Mouse (Mus musculus): ENCODE measurements at regions not wholly inside any gene's neighbourhood (a gene's known extent, or its start where the extent isn't known, plus 50 kb on each side); places are given as distances from the start of the nearest gene placed in this dataset.

DNA sequence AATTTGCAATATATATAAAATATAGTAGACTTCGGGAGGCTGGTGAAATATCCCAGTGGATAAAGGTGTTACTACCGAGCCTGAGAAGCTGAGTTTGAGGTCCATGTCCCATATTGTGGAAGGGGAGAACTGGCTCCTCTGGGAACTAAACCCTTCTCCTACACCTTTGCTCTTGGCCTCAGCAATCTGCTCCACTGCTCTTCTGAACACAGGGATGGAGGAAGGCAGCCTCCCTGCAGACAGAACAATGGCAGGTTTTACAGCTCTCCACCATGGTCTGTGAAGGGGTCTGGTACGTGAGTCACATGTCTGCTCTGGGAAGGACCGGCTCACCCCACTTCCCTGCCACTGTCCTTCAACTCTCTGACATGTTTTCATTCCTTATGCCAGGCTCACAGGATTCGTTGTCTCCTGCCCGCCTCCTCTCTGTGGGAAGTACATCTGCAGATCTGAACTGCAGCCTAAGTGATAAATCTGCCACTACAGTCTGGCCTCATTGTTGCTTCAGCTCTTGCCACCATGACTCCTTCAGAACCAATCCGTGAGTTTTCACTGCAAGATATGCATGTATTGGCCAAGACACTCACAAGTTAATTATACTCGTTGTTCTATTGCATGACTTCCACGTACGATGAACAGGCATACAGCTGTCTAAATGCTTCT lies 220.0 kb upstream of the Gm9767 start:
- DNase-seq (ENCODE audit: low spot score): no peak

DNA sequence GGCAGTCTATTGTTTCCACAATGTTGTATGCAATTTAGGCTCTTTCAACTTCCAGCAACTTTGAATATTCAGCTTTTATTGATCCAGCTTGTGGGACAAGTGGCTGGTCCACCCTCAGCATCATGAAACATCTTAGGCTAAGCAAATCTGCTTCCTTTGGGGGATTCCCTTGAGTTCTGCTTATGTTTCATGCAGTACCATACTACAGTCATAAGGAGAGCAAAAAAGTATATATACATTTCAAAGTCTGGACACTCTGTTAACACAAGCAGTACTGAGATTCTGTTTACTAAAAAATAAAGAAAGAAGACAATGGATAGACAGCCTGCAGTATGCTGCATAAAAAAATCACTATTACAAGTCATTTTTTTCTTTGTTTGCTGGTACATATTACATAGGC lies 233.7 kb upstream of the Gm9767 start:
- no peak for DNase-seq (ENCODE audit: low spot score)

DNA sequence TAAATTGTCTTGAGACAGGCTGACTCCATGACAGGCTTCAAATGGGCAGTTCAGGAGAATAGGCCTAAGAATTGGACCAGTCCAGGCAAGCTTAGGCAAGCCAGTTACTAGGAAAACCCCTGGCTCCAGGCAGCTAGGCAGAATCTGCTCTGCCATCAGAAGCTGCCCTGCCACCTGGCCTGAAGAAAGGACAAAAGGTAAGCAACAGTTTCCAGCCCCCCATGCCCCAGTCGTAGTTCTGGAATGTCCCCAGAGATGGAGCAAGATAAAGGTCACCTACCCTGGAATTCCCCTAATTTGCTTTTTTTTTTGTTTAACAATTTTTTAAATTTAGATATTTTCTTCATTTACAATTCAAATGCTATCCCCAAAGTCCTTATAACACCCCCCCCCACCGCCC lies 248.8 kb upstream of the Gm9767 start:
- DNase-seq (ENCODE audit: low spot score): no peak

- no peak for DNase-seq (ENCODE audit: low spot score)
Measured at GRCm38 (mm10) chr10:25804223-25804622, 268.2 kb upstream of the Smlr1 start.

GRCm38 (mm10) chr10:25801499-25801898 lies 265.4 kb upstream of the Smlr1 start:
- DNase-seq (ENCODE audit: low spot score): no peak

DNA sequence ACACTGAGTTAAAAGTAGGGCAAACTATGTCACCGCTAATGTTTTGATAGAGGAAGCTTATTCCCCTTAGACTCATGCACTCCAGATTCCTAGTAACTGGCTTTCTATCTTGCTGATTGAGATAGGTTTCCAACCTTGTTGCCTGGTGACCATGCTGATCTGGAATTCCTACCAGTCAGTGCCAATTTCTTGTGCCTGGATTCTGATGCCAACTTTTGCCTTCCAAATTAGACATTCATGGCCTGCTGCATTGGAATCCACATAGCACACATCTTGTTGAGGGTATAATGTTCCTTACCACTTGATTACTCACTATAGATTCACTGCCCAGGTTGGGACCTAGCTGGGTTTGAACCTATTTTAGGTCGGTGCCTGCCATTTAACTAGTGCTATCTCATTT lies 262.8 kb upstream of the Smlr1 start:
- no peak for DNase-seq (ENCODE audit: low spot score)

DNA sequence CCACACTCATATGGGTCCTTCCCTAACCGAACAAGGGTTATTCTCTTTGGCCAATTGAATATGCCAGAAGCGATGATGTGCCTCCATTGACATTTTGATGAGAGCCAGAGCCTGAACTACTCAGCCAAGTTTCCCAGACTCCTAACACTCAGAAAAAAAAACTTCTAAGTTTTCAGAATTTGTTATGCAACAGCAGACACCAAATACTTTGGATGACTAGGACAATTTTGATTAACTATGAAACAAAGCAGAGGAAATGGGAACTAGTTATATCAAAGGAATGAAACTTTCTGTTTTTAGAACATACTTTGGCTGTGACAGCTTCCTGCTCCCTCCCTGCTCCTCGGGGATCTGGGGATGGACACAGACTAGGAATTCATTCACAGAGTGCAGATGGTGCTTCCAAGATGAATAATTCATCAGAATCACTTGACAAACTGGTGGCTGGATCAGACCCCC lies 254.3 kb upstream of the Smlr1 start:
- DNase-seq (ENCODE audit: low spot score): peak; percentile 5

DNA sequence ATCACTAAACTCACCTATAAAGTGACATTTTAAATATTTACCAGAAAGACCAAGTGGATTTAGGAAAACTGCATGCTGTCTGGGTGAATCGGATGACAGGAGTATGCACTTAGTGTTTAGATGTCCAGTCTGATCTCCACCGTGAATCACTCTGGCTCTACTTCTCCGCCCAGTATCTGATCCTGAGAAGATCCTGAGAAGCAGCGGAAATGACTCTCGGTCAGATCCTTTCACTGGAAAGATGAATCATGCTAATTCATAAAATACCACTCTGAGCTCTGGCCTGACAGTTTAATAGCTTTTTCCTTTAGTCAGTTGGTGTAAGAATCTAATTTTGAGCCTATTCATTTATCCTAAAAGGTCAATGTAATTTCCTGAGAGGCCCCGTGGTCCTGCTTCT lies 252.6 kb upstream of the Smlr1 start:
- DNase-seq (ENCODE audit: low spot score): no peak

GRCm38 (mm10) chr10:25788004-25788403 lies 251.9 kb upstream of the Smlr1 start:
- no peak for DNase-seq (ENCODE audit: low spot score)

DNA sequence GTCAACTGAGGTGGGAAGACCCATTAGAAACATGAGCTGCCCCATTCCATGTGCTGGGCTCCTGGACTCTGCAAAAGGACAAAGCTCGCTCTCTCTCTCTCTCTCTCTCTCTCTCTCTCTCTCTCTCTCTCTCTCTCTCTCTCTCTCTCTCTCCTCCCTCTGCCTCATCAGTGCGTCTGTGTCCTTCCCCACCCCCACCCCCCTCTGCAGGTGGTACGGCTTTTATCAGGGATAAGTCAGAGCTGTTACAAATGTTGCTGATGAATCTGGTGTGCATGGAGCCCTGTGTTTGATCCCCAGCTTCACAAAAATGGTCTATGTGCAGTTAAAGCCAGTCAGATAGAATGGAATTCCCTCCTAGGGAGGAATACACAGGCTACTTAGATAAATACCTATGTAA lies 247.8 kb upstream of the Smlr1 start:
- DNase-seq (ENCODE audit: low spot score): no peak

DNA sequence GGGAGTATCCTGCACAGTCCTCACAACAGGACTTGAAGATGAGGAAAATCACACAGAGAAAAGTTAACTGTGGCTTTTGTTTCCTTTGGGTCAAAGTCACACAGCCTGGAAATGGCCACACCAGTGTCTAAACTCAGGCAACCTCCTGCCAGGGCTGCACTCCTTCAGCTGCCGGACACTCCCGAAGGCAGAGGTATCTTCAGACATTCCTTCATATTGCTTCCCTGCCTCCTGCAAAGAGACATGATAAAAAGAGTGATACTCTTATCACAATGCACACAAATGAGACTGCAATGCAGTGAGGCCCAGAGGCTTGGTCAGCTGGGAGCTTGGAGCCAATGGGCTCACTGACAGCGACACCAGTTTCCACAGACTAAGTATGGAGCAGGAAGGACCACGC lies 243.4 kb upstream of the Smlr1 start:
- DNase-seq (ENCODE audit: low spot score): no peak

GRCm38 (mm10) chr10:25777717-25778116 lies 241.7 kb upstream of the Smlr1 start:
- no peak for DNase-seq (ENCODE audit: low spot score)

- DNase-seq (ENCODE audit: low spot score): no peak
Measured at GRCm38 (mm10) chr10:25776697-25777096, 240.6 kb upstream of the Smlr1 start.

GRCm38 (mm10) chr10:25770051-25770450 lies 234.0 kb upstream of the Smlr1 start:
- no peak for DNase-seq (ENCODE audit: low spot score)

GRCm38 (mm10) chr10:25768456-25768855 lies 232.4 kb upstream of the Smlr1 start:
- DNase-seq (ENCODE audit: low spot score): no peak

DNA sequence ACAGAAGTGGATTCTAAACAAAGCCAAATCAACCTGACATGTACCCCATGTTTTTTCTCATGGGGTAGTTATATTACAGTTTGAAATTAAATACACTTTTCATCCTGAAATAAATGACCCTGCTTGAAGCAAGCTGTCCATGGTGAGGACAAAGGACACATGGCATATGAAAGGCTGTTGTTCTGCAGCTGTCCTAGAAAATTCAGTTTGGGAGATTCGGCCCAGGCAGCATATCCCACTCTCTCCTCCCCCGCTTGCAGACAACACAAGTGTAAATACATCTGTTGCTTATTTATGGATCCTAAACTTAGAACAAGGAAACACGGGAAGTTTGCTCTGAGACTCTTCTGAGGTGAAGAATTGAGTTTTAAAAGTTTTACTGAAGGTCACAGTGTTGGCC lies 218.2 kb upstream of the Smlr1 start:
- DNase-seq (ENCODE audit: low spot score): no peak

DNA sequence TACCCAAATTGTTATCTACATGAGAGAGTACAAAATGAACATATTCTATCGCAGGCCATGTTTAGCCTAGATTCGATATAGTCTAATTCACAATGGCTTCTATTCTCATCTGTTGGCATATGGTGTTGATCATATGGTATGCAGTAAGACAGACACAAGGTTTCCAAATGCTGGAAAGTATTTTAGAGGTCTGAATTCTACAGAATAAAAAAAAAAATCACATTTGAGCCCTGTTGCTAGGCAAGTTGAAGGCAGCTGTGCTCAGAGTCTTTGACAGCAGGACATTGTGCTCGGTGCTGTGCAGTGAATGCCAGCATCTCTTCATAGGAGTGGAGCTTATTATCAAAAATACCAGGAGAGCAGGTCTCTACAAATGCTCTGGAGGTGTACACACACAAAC lies 206.6 kb upstream of the Smlr1 start:
- DNase-seq (ENCODE audit: low spot score): no peak

DNA sequence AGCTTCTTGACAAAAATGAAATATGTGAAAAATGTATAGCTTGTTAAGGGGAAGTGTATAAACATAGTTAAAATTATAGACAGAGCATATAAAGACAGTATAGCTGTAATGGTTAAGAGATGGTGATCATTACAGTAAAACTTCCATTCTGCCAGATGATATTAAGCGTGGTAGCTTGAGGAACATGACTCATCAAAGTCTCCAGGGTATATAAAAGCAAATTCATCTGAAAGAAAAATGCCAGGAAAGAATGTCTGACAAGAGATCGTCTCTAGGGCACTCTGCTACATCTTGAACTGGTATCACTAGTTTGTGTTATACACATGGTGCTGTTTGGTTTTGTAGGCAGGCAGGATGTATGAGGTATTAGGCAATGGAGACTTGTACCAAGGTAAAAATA lies 204.9 kb upstream of the Smlr1 start:
- DNase-seq (ENCODE audit: low spot score): no peak

DNA sequence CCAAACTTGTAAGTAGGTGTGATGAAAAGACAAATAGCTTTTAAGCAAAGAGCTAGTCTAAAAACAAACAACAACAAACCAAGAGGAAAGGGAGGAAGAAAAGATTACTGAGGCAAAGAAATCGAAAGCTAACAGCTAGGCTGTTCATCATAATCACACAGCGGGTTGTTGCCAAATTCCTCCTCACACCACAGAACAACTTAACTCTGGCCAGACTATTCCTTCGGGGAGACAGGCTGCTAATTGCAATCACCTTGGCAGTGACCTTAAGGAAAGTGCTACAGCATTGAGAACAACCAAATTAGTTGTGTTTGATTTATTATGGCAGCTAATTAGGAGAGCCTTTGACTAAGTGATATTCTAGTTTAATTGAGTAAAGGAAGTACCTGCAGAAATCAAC lies 194.4 kb upstream of the Smlr1 start:
- DNase-seq (ENCODE audit: low spot score): no peak

GRCm38 (mm10) chr10:25723966-25724365 lies 187.9 kb upstream of the Smlr1 start:
- no peak for DNase-seq (ENCODE audit: low spot score)

GRCm38 (mm10) chr10:25715747-25716146 lies 179.7 kb upstream of the Smlr1 start:
- DNase-seq (ENCODE audit: low spot score): no peak

DNA sequence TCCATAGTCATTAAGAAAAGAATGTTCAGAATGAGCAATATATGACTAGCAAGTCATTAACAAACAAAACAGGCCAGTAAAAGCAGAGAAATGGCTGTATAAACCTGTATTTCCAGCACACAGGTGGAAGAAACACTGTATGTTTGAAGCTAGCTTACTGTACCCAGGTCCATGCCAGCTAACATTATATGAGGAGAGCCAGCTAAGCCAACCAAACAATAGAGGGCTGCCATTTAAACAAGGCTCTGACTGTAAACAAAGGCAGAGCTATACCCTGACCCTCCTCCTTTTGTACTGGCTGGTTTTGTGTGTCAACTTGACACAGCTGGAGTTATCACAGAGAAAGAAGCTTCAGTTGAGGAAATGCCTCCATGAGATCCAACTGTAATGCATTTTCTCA lies 178.6 kb upstream of the Smlr1 start:
- DNase-seq (ENCODE audit: low spot score): no peak

DNA sequence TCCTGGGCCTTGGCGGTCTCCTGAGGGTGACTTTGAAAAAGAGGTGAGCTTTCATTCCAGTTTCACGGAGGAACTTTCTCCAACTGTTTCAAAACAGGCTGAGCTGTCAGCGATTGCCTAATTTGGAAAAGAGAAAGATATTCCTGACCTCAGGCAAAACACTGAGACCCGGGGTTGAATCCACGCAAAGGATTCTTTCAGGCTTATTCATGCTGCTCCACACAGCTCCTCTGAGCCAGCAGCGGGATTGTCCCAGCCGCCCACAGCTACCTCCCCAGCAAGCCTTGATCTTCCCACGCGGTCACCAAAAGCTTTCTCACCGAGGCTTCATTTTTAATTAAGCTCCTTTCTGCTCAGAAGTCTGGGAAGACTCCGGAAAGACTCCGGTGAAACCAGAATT lies 178.0 kb upstream of the Smlr1 start:
- peak; percentile 13 for DNase-seq (ENCODE audit: low spot score)

DNA sequence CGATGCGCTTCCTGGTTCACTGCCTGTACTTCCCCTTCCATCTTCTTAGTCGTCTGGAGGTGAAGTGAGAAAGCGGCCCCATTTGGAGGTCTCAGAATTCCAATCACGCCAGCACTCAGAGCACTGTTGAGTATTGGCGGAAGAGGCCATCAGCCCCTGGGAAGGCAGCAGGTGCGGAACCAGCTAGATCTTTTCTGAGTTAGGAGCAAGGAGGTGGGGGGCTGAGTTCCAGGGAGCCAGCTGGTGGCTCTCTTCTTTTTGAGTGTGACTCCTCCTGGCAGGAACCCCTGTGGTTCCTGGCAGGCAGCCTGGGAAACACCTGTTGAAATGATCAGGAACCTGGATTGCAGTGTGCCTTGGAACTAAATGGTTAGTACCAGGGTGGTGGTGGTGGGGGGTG lies 171.9 kb upstream of the Smlr1 start:
- no peak for DNase-seq (ENCODE audit: low spot score)

- no peak for DNase-seq (ENCODE audit: low spot score)
Measured at GRCm38 (mm10) chr10:25702146-25702545, 166.1 kb upstream of the Smlr1 start.
